Mouse (Mus musculus) right cerebral cortex, postnatal 25 days (tissue): ENCODE data around the gene Baz2b.
"Not testable (repeated sequence)": the region's sequence is repeated elsewhere in the genome, so short reads cannot be mapped to it uniquely, and the experiment has no call there.

ENCODE experiments used
- DNase-seq: peaks from one replicate; pipeline ENCODE4 v3.0.0; 2022

Baz2b gene

DNA sequence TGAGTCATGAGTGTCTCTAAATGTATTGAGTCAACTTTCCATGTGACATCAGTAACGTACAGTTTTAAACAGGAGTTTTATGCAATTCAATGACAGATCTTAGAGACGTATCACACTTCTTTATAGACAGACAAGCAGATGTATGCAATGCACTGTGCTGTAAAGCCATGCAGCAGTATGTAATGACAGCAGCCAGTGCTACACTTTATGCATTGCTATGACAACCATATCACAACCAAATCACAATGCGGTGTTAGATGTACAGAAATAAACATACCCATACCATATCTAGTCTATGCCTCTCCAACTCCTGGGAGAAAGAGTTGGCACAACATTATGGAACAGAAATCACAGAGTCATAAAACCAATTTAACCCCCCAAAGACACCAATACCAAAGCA lies 276.5 kb downstream of the Baz2b start:
- DNase-seq: no peak

DNA sequence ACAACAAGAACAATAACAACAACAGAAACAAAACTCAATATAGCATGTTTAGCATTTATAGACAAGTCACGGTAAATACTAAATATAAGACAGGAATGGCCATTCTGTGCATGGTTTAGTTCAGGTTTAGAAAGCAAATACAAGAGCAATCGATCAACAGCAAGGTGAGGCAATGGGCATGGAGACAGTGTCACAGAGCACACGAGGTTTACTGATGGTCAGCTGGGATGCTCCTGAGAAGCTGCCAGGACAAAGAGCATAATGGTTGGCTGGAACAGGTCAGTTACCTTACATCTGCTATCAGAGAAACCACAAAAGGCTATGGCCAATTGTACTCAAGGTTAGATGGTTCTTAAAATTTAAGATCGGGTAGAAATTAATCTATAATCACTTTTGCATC lies 277.4 kb downstream of the Baz2b start:
- no peak for DNase-seq

DNA sequence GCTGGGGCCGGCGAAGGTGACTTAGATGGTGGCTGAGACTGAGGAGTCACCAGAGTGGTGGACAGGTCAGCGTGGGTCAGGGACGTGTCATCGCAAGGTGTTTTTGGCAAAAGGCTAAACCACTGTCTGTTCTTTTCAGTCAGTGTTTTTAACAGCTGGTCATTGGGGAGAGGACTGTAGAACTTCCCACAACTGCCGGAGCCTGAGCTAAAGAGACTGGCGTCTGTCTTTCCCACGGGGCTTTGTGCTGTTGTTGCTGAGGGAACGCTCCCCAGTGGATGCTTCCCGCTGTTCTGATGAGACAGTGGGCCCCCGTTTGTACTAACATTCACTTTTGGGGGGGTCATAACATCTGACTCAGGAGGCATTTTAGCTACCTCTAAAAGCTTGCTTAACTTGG lies 296.0 kb downstream of the Baz2b start:
- DNase-seq: no peak

DNA sequence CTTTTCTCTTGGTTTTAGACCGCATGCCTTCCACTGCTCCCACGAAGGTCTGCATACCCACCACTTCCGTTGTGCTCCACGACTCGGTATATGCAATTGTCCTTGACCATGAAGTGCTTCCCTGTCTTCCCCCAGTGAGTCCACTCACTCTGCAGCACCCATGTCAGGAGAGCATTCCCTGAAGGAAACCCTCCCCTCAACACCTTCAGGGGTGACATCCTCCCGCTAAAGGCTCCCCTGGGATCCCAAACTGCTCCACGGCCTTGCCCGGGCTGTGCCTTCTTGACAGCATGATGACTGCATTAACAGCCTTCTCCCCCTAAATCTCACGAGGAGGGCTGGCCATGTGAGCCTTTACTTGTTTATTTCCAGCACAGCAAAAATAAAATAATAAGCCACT lies 301.6 kb downstream of the Baz2b start:
- DNase-seq: no peak

DNA sequence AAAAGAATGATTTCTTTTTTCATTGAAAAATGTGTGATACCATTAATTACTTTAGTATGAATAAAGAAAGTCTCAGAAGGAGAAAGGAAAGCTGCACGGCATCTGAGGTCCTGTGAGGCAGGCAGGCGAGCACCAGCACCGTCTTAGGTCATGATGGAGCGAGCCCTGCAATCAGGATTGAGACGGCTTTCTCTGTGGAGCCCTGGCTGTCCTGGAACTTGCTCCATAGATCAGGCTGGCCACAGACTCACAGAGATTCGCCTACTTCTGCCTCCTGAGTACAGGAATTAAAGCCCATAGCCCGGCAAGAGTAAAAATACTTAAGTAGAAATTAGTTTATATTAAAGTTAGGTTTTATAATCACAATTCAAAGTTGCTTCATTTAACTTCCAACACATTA lies 305.6 kb downstream of the Baz2b start:
- DNase-seq: no peak

DNA sequence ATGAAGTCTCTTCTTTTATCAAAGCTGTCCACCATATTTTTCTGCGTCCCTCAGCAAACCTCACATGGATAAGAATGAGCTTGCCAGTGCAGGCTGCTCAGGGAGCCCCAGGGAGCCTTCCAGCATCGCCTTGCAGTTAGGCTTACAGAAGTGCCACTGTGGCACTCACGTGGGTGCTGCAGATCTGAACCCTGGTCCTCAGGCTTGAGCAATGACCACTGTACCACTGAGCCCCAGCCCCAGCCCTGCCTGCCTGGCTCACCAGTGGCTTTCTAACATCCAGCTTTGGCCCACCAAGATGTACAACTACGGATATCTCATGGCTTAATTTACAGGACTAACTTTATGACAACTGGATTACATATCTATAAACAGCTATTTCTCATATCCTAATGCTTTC lies 311.0 kb downstream of the Baz2b start:
- no peak for DNase-seq

DNA sequence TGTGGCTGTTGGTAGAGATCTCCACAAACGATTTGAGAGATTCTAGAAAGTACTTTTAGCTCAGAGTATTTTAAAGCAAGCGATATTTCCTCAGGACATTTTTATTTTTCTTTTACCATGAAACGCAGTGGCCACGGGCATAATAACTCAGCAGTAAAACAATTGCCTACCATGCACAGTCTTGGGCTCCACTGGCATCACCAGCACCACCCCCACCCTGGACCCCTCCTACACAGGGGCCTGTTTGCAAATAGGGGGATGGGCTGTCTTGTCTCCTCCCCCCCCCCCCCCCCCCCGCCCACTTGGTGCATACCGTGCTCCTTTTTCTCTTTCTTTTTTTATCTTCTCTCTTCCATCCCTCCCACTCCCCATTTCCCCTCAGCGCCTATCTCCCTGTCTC lies 311.5 kb downstream of the Baz2b start:
- DNase-seq: no peak

DNA sequence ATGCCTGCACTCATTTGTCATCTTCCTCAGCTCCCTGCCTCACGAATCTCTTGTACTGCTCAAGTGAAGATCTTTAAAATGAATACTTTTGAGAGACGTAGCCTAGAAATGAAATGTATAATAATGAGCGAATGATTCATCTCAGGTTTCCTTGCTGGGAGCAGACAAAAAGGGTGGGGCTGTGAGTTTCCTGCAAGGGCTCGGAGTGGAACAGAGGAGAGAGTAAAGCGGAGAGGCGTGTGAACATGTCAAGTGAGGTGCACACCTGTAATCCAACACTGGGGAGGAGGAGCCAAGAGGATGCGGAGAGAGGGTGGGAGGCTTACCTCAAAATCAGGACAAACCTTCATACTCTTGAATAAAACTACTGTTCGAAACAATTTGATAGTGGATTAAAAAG lies 312.8 kb downstream of the Baz2b start:
- no peak for DNase-seq

DNA sequence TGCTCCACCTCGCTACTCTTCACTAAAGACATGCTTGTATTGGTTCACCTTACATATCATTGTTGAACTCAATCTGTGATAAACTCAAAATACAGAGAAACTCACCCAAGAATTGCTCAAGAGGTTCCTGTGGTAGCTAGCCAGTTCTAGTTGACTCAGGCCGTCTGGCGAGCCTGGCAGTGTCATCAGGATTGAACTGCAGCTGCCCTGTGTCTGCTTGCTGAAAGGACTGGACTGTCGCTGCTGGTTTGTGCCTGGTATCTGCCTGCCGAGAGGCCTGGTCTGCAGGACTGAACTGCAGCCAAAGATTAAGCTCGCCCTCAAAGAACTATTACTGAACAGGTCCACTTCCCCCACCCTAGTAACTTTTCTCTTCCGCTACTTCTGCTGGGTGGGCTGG lies 313.2 kb downstream of the Baz2b start:
- DNase-seq: no peak

DNA sequence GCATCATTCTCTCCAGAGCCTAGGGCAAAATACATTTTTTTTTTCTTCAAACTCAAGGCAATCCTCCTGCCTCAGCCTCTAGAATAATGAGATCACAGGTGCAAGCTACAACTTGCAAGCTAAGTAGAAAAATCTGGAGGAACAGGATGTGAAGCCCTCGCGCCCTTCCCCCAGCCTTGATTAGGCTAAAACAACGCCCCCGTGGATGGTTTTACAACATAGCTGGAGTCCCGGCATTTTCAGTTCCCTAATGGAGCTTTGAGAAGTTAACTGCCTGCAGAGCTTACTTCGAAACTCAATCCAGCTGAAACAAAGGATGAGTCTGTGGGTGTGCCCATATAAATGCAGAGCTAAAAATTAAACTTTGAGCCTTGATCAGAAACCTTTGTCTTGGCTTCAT lies 319.9 kb downstream of the Baz2b start:
- DNase-seq: no peak

DNA sequence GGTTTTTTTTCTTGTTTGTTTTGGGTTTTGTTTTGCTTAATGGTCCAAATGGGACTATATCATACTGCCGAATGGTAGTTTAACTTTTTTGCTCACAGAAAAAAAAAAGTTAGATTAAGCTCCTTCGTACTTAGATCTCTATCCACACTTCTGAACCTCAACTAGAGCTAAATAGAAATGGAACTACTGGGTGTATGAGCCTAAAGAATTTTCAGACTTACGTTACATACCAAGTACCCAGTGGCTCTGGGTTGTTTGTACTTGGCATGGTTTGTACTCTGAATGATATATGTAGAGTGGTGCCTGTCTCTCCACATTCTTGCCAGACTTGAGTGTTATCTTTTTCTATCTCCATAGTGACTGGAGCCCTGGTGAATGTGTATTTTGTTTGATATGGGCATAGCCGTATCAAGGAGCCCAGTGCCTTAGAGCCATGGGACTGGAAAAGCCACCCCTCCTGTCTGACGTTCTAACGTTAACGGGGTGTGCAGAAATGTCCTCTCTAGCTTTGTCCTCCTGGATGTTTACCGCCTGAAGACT lies 326.8 kb downstream of the Baz2b start:
- DNase-seq: no peak

DNA sequence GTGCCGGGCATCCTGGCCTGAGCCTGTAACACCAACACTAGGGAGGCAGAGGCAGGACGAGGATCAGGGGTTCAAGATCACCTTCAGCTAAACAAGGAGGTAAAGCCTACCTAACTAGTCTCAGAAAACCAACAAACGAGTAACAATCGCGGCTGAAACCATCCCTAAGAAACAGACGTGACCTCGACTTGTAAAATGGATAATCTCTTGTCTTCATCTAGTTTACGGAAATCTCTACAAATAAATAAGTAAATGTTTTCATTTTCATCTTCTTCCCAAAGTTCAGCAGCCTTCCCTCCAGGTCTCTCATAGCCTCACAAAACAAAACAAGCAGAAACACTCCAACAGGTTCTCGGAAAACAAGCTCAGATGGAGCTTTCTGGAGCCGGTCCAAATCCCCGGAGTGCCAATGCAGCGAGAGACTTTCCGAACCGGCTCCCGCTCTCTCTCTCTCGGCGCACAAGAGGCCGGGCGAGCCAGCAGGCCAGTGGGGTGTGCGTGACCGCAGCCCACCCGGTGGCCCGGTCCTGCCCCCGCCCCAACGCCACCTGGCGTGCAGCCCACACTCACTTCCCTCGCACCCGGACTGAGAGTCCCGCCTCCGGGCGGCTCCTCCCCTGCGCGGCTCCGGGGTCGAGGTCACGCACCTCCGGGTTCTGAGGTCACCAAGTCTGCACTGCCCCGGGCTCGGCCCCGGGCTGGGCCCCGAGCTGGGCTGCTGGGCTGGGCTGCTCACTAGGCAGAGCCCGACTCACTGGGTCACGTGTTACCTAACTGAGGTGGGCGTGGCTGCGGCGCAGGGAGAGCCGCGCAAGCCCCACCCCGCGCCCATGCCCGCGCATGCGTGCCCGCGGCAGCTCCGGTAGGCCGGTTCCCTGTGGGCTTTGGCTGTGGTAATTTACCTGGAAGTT lies 327.6 kb downstream of the Baz2b start, which contains the start of gene Wdsub1:
Gene Wdsub1, minus strand, starts transcription at position 761 of the 911 bp plus-strand sequence.
- DNase-seq: peak; percentile 91

DNA sequence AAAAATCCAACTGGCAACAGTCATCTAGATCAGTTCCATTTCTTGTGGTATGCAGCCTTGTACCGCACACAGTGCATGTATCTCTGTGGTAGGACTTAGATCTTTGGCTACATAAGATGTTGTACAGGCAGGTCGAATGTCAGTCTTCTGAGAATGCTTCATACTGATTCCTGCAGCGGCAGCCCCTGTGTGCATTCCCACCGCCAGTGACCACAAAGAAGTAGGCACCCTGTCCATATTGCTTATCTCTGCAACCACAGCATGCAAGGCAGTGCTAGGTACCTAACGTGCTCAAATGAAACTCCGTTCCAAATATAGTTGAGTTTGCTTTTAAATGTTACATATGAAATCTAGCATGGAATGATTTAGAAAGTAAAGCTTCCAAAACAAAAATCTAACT lies 328.2 kb downstream of the Baz2b start:
- no peak for DNase-seq

DNA sequence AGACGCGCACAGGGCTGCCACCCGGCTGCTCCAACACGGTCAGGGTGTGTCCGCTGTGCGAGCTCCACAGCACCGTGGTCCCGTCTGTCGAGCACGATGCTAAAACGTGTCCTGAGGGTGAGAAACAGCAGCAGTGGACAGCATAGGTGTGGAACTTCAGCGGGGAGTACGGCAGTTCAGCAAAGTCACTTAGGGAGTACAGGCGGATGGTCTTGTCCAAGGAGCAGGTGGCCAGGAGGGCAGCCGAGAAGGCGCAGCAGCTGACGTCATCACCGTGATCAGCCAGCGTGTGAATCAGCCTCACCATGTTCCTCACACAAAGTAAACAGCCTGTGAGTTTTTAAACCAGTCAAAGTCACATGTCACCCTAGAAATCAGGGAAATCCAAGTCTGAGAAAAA lies 331.4 kb downstream of the Baz2b start:
- no peak for DNase-seq

DNA sequence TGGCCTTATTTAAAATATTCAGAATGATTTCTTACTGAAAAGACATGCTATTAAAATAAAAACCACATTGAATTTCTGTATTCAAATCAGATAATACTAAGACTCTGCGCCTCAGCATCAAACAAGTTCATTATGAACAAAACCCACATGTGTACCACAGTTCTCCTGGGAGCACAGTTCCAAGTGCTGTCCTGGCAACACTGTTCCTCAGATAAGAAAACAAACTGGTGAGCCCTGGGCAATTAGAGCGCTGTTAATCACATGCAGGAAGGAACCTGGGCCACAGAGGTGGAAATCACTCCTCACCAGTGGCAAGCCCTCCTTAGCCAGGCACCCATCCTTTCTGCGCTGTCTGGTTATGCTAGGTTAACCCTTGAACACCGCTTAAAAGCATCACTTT lies 332.3 kb downstream of the Baz2b start:
- DNase-seq: no peak

DNA sequence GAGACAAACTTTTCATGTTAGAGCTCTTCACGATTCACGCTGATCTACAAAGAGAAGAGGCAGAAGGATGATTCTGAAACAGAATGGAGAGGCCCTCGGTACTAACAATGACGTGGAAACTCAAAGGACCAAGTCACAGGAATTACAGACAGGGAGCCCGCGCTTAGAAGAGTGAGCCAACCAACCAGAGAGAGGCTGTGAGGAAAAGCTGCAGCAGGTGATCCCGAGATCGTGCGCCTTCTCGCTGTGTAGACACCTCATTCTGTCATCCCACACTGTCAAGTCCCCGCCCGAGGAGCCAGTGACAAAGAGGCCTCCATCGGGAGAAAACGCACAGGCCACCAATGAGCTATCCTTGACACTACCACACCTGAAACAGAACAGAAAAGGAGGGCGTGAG lies 333.2 kb downstream of the Baz2b start:
- no peak for DNase-seq

DNA sequence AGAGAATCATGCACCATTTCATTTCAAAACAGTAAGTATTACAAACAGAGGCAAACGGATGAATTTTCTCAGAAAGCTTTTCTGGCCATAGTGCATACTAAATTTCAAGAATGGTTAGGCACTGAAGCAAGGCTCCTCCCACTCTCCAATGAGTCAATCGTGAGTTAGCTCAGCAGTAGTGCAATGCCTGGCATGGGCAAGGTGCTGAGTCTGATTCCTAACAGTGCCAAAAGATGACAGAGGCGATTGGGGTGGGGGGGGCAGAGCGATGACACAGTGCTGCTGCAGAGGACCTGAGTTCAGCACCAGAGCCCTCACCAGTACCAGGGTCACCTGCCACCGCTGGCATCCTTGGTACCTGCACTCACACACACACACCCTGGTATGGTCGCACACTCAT lies 339.1 kb downstream of the Baz2b start:
- no peak for DNase-seq

DNA sequence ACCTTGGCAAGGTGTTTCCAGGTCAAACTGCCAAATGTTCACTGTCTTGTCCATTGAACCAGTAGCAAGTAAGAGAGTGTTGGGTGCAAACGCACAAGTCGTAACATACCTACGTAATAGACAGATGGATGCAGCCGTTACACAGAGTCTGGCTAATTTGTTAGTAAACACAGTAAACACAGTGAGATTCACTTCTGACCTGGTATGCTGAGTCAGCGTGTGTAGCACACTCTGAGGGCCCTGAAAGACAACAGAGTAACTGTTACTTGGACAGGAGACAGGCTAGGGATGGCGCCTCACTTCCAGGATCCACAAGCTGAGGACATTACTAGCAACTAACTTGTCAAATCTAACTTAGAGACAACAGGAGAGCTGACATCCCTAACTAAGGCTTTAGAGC lies 347.0 kb downstream of the Baz2b start:
- DNase-seq: no peak

DNA sequence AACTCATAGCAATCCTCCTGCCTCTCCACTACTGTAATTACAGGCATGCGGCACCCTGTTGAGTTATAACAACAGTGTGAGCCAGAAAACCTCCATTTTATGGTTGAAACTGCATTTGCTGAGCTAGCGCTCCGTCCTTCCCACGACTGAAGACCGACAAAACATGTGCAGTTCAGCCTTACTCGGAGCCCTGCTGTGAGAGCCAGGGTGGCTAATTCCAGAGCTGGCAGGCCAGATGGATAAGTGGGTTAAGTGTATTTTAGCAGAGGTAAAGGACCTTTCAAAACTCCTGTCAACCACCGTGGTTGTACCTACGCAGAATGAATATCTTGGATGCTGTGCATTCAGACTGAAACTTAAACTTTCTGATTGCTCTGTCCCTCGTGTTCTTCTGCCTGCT lies 355.3 kb downstream of the Baz2b start:
- DNase-seq: no peak

DNA sequence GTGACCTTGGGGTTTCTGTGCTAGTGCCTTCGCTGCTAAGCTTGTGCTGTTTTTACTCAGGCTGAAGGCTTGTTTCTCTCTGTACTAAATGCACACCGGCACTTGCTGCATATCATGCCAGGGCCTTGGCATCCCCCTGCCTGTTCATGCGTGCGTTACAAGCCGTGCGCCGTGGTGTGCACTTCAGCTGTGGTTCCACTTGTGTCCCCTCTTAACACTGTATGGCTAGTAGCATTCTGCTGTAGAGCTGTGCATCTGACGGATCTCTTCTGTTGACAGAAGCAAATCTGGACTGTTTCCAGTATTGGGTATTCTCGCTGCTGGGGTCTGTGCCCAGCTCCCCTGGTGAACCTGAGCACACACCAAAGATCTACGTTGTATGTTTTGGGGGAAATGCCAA lies 356.1 kb downstream of the Baz2b start:
- no peak for DNase-seq

DNA sequence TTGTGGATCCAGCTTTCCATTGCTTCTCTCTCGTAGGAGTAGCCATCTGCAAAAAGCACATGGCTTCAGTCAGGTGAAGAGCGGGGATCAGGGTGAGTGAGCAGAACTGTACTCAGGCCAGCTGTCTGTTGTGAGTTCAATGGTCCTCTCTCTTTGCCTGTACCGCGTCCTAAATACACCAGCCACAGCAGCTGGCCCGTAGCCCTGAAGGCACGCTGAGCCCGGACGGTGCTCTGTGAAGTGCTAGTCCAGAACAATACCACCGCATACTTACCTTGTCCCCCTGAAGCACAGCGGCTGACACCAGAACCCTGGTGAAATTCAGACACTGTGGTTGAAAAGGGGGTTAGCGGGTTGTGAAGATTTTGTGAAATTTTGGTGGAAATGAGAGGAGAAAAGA lies 356.7 kb downstream of the Baz2b start:
- DNase-seq: no peak

DNA sequence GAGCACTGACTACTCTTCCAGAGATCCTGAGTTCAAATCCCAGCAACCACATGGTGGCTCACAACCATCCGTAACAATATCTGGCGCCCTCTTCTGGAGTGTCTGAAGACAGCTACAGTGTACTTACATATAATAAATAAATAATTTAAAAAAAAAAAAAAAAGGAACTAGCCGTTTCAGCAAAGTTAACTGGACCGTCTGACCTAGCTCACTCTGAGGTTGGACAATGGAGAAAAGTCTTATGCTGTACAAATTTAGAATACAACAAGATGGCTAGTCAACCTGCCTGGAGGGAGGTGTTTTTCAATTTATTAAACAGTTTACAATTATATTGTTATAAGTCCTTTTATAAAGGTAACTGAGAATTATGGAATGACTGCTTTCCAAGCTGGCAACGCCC lies 357.8 kb downstream of the Baz2b start:
- not testable (repeated sequence) for DNase-seq
